Mouse (Mus musculus) midbrain, embryonic 11.5 days (tissue): Measurements from ENCODE around the gene Arf5. TPM values are rescaled to one million over a fixed set of nuclear protein-coding genes. Genes with fewer than 3 reads are reported as not detected.
A peak's percentile ranks its signal among the peaks of the same experiment; 100 is the strongest.

Experiments
- ATAC-seq: fragments of 200-750 bp; cut with Nextera tagmentation; 2 replicates; pipeline ENCODE4 v1.8.0; 2017; ENCODE audit warnings: moderate TSS enrichment, moderate library complexity; ENCODE audit not compliant: low FRiP score
- DNase-seq: peaks from one replicate; pipeline ENCODE4 v3.0.0; 2015; ENCODE audit warnings: low spot score; ENCODE audit errors: missing footprints
- H3K27ac ChIP-seq: fragments of 300-500 bp; sonication (generic); 2 replicates; pipeline ENCODE4 v1.5.1; 2014; ENCODE audit warnings: low read depth, low read length
- H3K27me3 ChIP-seq: fragments of 300-500 bp; sonication (generic); 2 replicates; pipeline ENCODE4 v1.6.1; 2014; ENCODE audit warnings: mild to moderate bottlenecking, low read length, moderate library complexity, mixed read lengths; ENCODE audit not compliant: control insufficient read depth, insufficient read depth
- H3K36me3 ChIP-seq: fragments of 300-500 bp; sonication (generic); 2 replicates; pipeline ENCODE4 v1.6.1; 2014; ENCODE audit warnings: mild to moderate bottlenecking, low read length, moderate library complexity, mixed read lengths; ENCODE audit not compliant: control insufficient read depth, insufficient read depth
- H3K4me1 ChIP-seq: fragments of 300-500 bp; sonication (generic); 2 replicates; pipeline ENCODE4 v1.6.1; 2014; ENCODE audit warnings: low read length; ENCODE audit not compliant: control insufficient read depth, insufficient read depth
- H3K4me2 ChIP-seq: fragments of 300-500 bp; sonication (generic); 2 replicates; pipeline ENCODE4 v1.6.1; 2014; ENCODE audit warnings: mild to moderate bottlenecking, moderate library complexity
- H3K4me3 ChIP-seq: fragments of 300-500 bp; sonication (generic); 2 replicates; pipeline ENCODE4 v1.5.1; 2014; ENCODE audit warnings: low read depth, low read length
- H3K9ac ChIP-seq: fragments of 300-500 bp; sonication (generic); 2 replicates; pipeline ENCODE4 v1.6.1; 2014; ENCODE audit warnings: low read length
- H3K9me3 ChIP-seq: fragments of 300-500 bp; sonication (generic); 2 replicates; pipeline ENCODE4 v1.6.1; 2016; ENCODE audit warnings: low read length; ENCODE audit not compliant: control insufficient read depth
- WGBS: fragments of 180-500 bp; shearing (Covaris S2); extraction: QIAGEN DNeasy Blood & Tissue Kit; methylation state at CpG from one replicate; pipeline ENCODE4 v1.1.7; 2014; 5-methylcytosine and 5-hydroxymethylcytosine counted together
- polyA plus RNA-seq: library from polyadenylated mRNA; unstranded; fragments of >200 nt; fragmentation: Nextera tagmentation; extraction: Ambion mirVana; gene quantifications from 2 replicates; pipeline ENCODE4 v1.2.1, GENCODE M21; 2014

Gene Arf5
- polyA plus RNA-seq, 1 experiment from 2014 or later, result 332 TPM

DNA sequence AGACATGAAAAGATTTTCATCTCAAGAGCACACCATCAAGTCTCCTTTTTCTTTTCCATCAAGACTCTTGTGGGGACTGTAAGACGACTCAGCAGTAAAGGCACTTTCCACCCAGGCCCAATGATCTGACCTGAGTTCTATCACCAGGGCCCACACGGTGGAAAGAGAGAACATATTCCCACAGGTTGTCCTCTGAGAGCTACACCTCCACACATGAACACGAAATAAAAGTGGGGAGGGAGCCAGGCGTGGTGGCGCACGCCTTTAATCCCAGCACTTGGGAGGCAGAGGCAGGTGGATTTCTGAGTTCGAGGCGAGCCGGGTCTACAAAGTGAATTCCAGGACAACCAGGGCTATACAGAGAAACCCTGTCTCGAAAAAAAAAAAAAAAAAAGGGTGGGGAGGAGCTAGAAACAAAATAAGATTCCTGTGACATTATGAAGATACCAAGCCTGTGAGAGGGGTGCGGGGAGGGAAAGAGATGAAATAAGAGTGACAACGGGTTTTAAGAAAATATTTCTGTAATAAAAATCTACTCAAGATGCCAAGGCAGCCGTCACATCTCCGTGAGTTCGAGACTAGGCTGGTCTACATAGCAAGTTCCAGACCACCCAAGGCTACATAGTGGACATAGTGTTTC lies 589 bp upstream of the Arf5 start:
- WGBS, result 68% methylated on average over 15 of the region's 15 CpGs
- H3K27me3 ChIP-seq, result no peaks in the 10 kb centered on the region
- H3K4me3 ChIP-seq, result peak overlapping the region; percentile 92; the same call in 1 of the 2 replicates
- peak; percentile 20; the same call in 1 of the 2 replicates for ATAC-seq
- peaks cover 3% of the 10 kb centered on the region; the same call in 1 of the 2 replicates for H3K36me3 ChIP-seq
- H3K9ac ChIP-seq, result no peak overlapping the region
- H3K4me1 ChIP-seq, result peaks cover 27% of the 10 kb centered on the region
- no peaks in the 10 kb centered on the region for H3K9me3 ChIP-seq
- no peak overlapping the region for H3K27ac ChIP-seq
- DNase-seq, result no peak
- H3K4me2 ChIP-seq, result peak overlapping the region; percentile 73; the same call in 1 of the 2 replicates

DNA sequence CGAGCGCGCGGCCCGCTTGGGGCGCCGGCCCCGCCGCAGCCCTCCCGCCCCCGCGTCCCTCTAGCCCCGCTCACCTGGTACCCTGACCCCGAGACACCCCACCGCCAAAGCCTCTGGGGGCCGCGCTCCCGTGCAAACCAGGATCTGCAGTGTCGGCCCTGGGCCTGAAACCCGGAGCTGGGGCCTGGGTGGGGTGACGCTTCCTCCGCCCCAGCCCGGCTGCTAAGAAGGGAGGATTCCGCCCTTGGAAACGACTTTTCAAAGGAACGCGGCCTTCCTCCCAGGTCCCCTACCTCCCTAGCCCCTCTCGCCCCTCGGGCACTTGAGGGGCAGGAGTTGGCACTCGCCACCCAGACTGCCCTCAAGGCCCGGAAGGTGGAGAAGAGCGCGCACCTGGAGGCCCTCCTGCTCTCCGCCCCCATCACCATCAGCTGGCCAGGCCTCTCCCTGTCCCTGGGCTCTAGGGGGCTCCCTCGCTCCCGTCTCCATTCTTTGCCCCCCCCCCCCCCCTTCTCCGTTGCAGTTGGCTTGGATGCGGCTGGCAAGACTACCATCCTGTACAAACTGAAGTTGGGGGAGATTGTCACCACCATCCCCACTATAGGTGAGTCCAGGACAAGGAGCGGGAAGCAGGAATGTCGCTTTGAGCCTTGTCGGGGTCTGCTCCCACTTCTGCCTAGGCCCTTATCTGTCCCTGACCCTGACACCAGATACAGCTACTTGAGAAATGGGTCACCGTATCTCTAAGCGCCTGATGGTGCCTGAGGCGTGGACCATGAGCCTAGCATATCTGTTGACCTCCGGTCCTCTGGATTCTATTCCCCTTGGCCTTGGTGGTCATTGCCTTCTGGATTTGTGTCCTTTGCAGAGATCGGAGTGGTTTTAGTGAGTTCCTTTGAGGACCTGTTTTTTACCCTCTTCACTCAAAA lies 671 bp downstream of the Arf5 start:
- ATAC-seq (peak; percentile 67), DNase-seq (peak; percentile 95)
- H3K27ac ChIP-seq, result peak overlapping the region; percentile 57
- H3K9me3 ChIP-seq, result no peaks in the 10 kb centered on the region
- peak overlapping the region; percentile 73 for H3K4me2 ChIP-seq
- H3K9ac ChIP-seq, result peak overlapping the region; percentile 95
- WGBS, result 11% methylated on average over 39 of the region's 46 CpGs
- H3K36me3 ChIP-seq, result peaks cover 3% of the 10 kb centered on the region; the same call in 1 of the 2 replicates
- H3K4me3 ChIP-seq, result peak overlapping the region; percentile 92
- peaks cover 27% of the 10 kb centered on the region for H3K4me1 ChIP-seq
- no peaks in the 10 kb centered on the region for H3K27me3 ChIP-seq

DNA sequence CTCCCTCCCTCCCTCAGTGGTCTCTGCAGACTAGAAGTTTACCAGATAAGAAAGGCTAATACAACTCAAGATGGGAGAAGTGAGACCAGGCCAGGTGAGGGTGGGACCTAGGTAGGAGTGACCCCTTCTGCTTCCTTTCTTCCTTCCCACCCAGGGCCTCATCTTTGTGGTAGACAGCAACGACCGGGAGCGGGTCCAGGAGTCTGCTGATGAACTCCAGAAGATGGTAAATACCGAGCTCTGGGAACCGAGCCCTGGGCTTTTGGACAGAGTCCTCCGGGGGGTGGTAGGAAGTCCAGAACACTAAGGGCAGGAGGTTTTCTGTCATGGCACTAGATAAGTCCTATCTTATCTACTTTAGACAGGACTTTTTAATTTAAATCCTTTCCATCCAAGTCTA lies 1.7 kb downstream of the Arf5 start:
- no peak overlapping the region for H3K27ac ChIP-seq
- no peak overlapping the region for H3K4me3 ChIP-seq
- WGBS, result 94% methylated on average over 6 of the region's 6 CpGs
- ATAC-seq (no peak), DNase-seq (no peak)
- H3K36me3 ChIP-seq, result peaks cover 3% of the 10 kb centered on the region; the same call in 1 of the 2 replicates
- H3K9ac ChIP-seq, result no peak overlapping the region
- no peaks in the 10 kb centered on the region for H3K27me3 ChIP-seq
- H3K4me2 ChIP-seq, result peak overlapping the region; percentile 73; the same call in 1 of the 2 replicates
- no peaks in the 10 kb centered on the region for H3K9me3 ChIP-seq
- peaks cover 23% of the 10 kb centered on the region for H3K4me1 ChIP-seq

DNA sequence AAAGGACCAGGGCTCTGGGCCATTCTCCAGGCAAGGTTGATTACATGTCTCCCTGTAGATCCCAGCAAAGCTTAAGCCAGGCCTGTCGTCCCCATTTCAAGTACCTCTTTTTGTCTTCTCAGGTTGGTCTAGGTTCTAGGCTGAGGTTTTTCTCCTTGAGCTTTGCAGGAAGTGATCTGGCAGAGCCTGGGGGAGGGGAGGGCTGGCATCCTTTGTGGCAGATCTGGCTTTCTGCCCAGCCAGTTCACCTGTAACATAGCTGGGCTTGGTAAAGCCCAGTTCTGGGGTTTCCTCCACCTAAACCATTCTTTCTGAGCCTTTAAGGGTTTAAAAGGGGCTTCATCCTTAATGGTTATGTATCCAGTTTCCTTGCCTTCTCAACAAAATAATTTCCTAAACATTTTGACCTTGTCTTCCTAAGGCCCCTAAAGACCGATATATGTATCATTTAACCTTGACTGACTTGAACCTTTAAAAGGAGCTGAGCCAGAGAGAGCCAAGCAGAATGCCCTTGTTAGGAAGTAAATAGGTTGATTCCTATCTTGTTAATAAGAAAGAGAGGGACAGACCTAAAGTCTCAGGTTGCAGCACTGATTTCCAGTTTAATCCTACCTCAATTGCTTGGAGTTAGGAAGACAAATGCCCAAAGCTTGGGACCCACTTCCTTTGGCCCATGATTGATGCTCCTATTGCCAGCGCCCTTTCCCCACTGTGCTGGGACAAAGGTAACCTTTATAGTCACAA lies 3.9 kb downstream of the Arf5 start, which contains the start of gene Fscn3:
Gene Fscn3 (plus strand): TSS at position 694 of the 744 bp plus-strand sequence.
- Histone ChIP-seq H3K9me3 (no peaks in the 10 kb centered on the region), H3K4me2 (no peak within 1 kb of the TSS), H3K36me3 (peaks cover 3% of the 10 kb centered on the region; the same call in 1 of the 2 replicates), H3K4me3 (no peak within 1 kb of the TSS), H3K9ac (no peak within 1 kb of the TSS), H3K27me3 (no peaks in the 10 kb centered on the region), H3K27ac (no peak within 1 kb of the TSS), H3K4me1 (peaks cover 11% of the 10 kb centered on the region)
- ATAC-seq (no peak), DNase-seq (no peak)
- WGBS, result 83% methylated on average over 3 of the region's 3 CpGs

DNA sequence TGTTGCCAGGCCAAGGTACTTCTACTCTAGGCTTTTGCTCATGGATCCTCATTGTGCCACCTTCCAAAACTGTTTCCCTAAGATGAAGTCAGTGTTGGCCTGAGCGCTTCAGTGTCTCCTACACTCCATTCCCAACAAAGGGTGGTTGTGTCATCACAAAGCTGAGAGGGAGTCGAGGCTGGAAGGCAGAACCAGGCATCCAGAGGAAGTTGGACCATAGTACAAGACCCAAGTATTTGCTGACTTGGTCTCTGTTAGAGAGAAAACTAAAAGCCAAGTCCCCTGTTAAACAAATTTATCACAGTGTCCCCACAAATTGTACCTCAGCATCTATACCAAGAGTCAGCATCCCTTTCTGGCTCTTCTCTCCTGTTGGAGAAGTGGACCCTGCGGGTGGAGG lies 4.9 kb downstream of the Arf5 start, which contains the start of gene Gcc1:
Gene Gcc1 (minus strand): TSS at position 101 of the 400 bp plus-strand sequence.
- Histone ChIP-seq H3K27me3 (no peaks in the 10 kb centered on the region), H3K9ac (no peak within 1 kb of the TSS), H3K9me3 (no peaks in the 10 kb centered on the region), H3K4me1 (peaks cover 11% of the 10 kb centered on the region), H3K4me2 (no peak within 1 kb of the TSS), H3K4me3 (no peak within 1 kb of the TSS), H3K27ac (no peak within 1 kb of the TSS), H3K36me3 (peaks cover 3% of the 10 kb centered on the region; the same call in 1 of the 2 replicates)
- ATAC-seq (no peak), DNase-seq (no peak)
- 88% methylated on average over 3 of the region's 3 CpGs for WGBS

DNA sequence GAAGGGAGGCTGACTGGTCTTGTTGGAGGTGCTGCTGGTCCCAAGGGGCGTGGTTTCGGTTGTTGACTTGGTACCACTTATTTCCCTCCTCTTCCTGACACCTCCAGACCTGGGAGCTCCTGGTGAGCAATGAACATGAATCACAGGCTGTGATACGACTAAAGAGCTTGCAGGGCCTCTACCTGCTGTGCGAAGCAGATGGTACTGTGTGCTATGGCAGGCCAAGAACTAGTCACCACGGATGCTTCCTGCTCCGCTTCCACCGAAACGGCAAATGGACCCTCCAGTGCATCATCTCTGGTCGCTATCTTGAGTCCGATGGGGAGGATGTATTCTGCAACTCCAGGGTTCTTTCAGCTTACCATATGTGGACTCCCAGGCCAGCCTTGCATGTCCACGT lies 6.5 kb downstream of the Arf5 start:
- peaks cover 3% of the 10 kb centered on the region for H3K4me1 ChIP-seq
- H3K4me3 ChIP-seq, result no peak overlapping the region
- no peak overlapping the region for H3K9ac ChIP-seq
- no peak overlapping the region for H3K27ac ChIP-seq
- H3K9me3 ChIP-seq, result no peaks in the 10 kb centered on the region
- no peak for DNase-seq
- peaks cover 3% of the 10 kb centered on the region; the same call in 1 of the 2 replicates for H3K36me3 ChIP-seq
- no peak for ATAC-seq
- no peak overlapping the region for H3K4me2 ChIP-seq
- WGBS, result 87% methylated on average over 11 of the region's 11 CpGs
- H3K27me3 ChIP-seq, result no peaks in the 10 kb centered on the region

DNA sequence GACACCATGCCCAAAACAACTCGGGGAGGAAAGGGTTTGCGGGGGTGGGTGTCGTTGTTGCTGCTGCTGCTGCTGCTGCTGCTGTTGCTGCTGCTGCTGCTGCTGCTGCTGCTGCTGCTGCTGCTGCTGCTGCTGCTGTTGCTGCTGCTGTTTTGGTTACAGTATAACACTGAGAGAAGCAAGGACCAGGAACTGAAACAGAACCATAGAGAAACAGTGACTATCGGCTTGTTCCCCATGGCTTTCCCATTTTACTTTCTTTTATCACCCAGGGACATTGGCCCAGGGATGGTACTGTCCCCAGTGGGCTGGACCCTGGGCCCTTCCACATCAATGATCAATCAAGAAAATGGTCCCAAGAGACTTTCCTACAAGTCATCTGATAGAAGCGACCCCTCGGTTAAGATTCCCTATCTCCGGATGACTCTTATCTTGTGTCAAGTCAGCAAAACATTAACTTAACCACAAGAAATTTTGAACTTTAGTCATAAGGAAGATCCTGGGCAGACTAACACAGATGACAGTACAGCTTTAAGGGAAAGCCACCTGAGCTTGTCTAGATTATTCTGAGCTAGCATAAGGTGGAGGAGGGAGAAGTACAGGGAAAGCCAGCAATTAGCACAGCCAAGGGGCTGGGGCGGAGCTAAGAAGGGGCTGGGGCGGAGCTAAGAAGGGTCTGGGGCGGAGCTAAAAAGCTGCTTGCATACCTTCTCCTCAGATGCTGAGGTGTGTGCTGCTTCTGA lies 7.6 kb downstream of the Arf5 start:
- Histone ChIP-seq H3K36me3 (peaks cover 3% of the 10 kb centered on the region; the same call in 1 of the 2 replicates), H3K9me3 (no peaks in the 10 kb centered on the region), H3K27me3 (no peaks in the 10 kb centered on the region), H3K27ac (no peak overlapping the region), H3K4me3 (no peak overlapping the region), H3K4me2 (no peak overlapping the region), H3K4me1 (no peaks in the 10 kb centered on the region), H3K9ac (no peak overlapping the region)
- DNase-seq (no peak), ATAC-seq (no peak)
- WGBS, result 81% methylated on average over 10 of the region's 10 CpGs

DNA sequence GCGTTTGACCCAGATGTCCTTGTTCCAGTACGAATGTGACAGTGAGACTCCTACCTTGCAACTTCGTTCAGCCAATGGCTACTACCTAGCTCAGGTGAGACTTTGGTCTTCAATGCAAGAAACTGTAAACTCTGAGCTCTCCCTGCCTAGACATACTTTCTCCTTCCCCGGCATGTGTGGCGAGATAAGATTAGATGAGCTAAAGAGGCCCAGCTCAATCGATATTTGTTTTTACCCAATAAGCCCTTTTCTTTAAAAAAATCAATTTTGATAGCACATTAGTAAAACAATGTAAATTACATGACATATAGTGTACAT lies 8.1 kb downstream of the Arf5 start:
- Histone ChIP-seq H3K9ac (no peak overlapping the region), H3K4me3 (no peak overlapping the region), H3K4me1 (no peaks in the 10 kb centered on the region), H3K27ac (no peak overlapping the region), H3K36me3 (0 out of 2 replicates have a peak, but pooled peaks cover 3% of the 10 kb centered on the region), H3K9me3 (no peaks in the 10 kb centered on the region), H3K4me2 (no peak overlapping the region), H3K27me3 (no peaks in the 10 kb centered on the region)
- WGBS, result 73% methylated on average over 6 of the region's 6 CpGs
- no peak for ATAC-seq
- no peak for DNase-seq
